Comparison of ENCODE assay signal across 7 mouse cellular contexts in genomic region chr17:86754806-86755571, GRCm38 (mm10). TPM values are rescaled to one million over a fixed set of nuclear protein-coding genes. Genes with fewer than 3 reads are reported as not detected.
DNase-seq lines count a peak whose midpoint lies in the region; ATAC-seq and TF ChIP-seq lines count a peak whose summit lies in the region.

No protein-coding gene starts in this region.

- intact Hi-C loops in gastrocnemius, postnatal 36 days (cut with DNase I) = loop anchor here (5.0 kb wide), 1 partner anchor 258 kb away; no protein-coding TSS in a partner anchor

- peaks cover 55% of the 10 kb centered on the region for H3K27me3 ChIP-seq in intestine, embryonic 14.5 days (replicated peaks; ENCODE audit: control insufficient read depth, insufficient read depth, low read length)
- peaks cover 26% of the 10 kb centered on the region for H3K27me3 ChIP-seq in lung, embryonic 16.5 days (ENCODE audit: control insufficient read depth, insufficient read depth, low read depth, low read length)

- no peak overlapping the region for H3K27ac ChIP-seq in bone marrow macrophage, adult 2 months (ENCODE audit: insufficient read depth, low read depth, low read length)
- H3K27ac ChIP-seq in intestine, embryonic 14.5 days (ENCODE audit: low read depth) = no peak overlapping the region
- H3K27ac ChIP-seq in lung, embryonic 16.5 days (ENCODE audit: low read length) = no peak overlapping the region; the same call in 1 of the 2 replicates

- H3K4me3 ChIP-seq in bone marrow macrophage, adult 2 months (ENCODE audit: insufficient read depth, low read length) = peak overlapping the region; percentile 66
- peak overlapping the region; percentile 49 for H3K4me3 ChIP-seq in intestine, embryonic 14.5 days (ENCODE audit: low read depth, low read length)
- peak overlapping the region; percentile 67 for H3K4me3 ChIP-seq in lung, embryonic 16.5 days (ENCODE audit: low read length)

- H3K36me3 ChIP-seq in intestine, embryonic 14.5 days (ENCODE audit: control insufficient read depth, insufficient read depth, low read length) = no peaks in the 10 kb centered on the region
- H3K36me3 ChIP-seq in lung, embryonic 16.5 days (ENCODE audit: control insufficient read depth, insufficient read depth, low read length) = no peaks in the 10 kb centered on the region

- peak overlapping the region; percentile 97 for H3K4me2 ChIP-seq in intestine, embryonic 14.5 days (ENCODE audit: low read length)
- H3K4me2 ChIP-seq in lung, embryonic 16.5 days (ENCODE audit: low read depth, low read length) = peak overlapping the region; percentile 83

- no peak for TF ChIP-seq CTCF in bone marrow macrophage, adult 2 months (IDR thresholded peaks at IDR 0.05; ENCODE audit: low read depth, low read length)

- peak; percentile 48 for DNase-seq in ZHBTc4 (ENCODE audit: low read depth, low spot score)
- DNase-seq in gastrocnemius, postnatal 36 days = peak; percentile 18 to 51
- peak; percentile 78 for DNase-seq in intestine, embryonic 14.5 days (ENCODE audit: low spot score)
- peak; percentile 44 for DNase-seq in retina, postnatal 1 day
- DNase-seq in frontal cortex, postnatal 36 days (ENCODE audit: low spot score in 2 of 2) = no peak

- H3K9me3 ChIP-seq in intestine, embryonic 14.5 days (ENCODE audit: control insufficient read depth, low read length) = no peaks in the 10 kb centered on the region
- H3K9me3 ChIP-seq in lung, embryonic 16.5 days (ENCODE audit: control insufficient read depth, low read length) = no peaks in the 10 kb centered on the region

- peaks cover 5% of the 10 kb centered on the region for H3K4me1 ChIP-seq in bone marrow macrophage, adult 2 months (ENCODE audit: control insufficient read depth, insufficient read depth, low read length)
- H3K4me1 ChIP-seq in intestine, embryonic 14.5 days (replicated peaks; ENCODE audit: control insufficient read depth, insufficient read depth, low read length) = peaks cover 16% of the 10 kb centered on the region; the same call in 1 of the 2 replicates
- peaks cover 17% of the 10 kb centered on the region for H3K4me1 ChIP-seq in lung, embryonic 16.5 days (replicated peaks; ENCODE audit: control insufficient read depth, insufficient read depth, low read length)

- no peak for ATAC-seq in intestine, embryonic 14.5 days (replicated peaks; ENCODE audit: low FRiP score, low TSS enrichment, low read depth)
- ATAC-seq in lung, embryonic 16.5 days (ENCODE audit: low read depth) = no peak

- TF ChIP-seq POLR2A in bone marrow macrophage, adult 2 months (IDR thresholded peaks at IDR 0.05; ENCODE audit: borderline replicate concordance, low read depth, low read length) = no peak

- 1% methylated on average over 52 of the region's 52 CpGs for WGBS in intestine, embryonic 14.5 days
- under 1% methylated on average over 52 of the region's 52 CpGs for WGBS in lung, embryonic 16.5 days

- H3K9ac ChIP-seq in intestine, embryonic 14.5 days (ENCODE audit: low read length) = no peak overlapping the region
- H3K9ac ChIP-seq in lung, embryonic 16.5 days (ENCODE audit: low read length) = peak overlapping the region; percentile 63

RNA-seq across cellular contexts. Expression of gene Epas1, which starts 1.5 kb away (rescaled TPM):
- 0.74 and 1.1 TPM in 2 replicates for polyA plus RNA-seq in bone marrow macrophage, adult 2 months (2012; ENCODE audit: insufficient read depth, insufficient read length, missing spikeins)
- 100 to 1,000 TPM in 1 of 2 experiments, 10 to 100 TPM in 1; 94.9 to 100 TPM for total RNA-seq in gastrocnemius, postnatal 36 days (2021)
- 7.7 TPM in 2 replicates for polyA plus RNA-seq in intestine, embryonic 14.5 days (2014; fragmentation: Nextera tagmentation; extraction: Ambion mirVana)
- 13.7 and 14.5 TPM in 2 replicates for polyA plus RNA-seq in lung, embryonic 16.5 days (2015; fragmentation: Nextera tagmentation; extraction: Ambion mirVana)

Comparison
In these comparisons a context has a peak if more than half of its experiments do, and no peak if none do; other contexts are left out.
1. DNase-seq: peak in ZHBTc4 (single experiment), gastrocnemius, postnatal 36 days (2 of 2), intestine, embryonic 14.5 days (single experiment) and retina, postnatal 1 day (single experiment); none in frontal cortex, postnatal 36 days (0 of 2).
2. Peak in every context shown above with its lines, with median percentiles within 50 percentile points of each other: H3K4me3 ChIP-seq.